Mouse (Mus musculus): ENCODE measurements around the gene Hist1h2af. TPM values are rescaled to one million over a fixed set of nuclear protein-coding genes. Genes with fewer than 3 reads are reported as not detected.

The Hist1h2af gene
- polyA plus RNA-seq, 1 experiment from 2014 or later = not detected

Other genes with a start within 250 kb of the Hist1h2af start
- 155 TPM for gene Zfp322a, start 164.7 kb upstream of the Hist1h2af start, polyA plus RNA-seq (2014; fragmentation: Illumina TruSeq; extraction: RNeasy Lipid Tissue Mini Kit (QIAGEN cat#74804))
- 3.4 TPM for gene Abt1, start 110.0 kb upstream of the Hist1h2af start, polyA plus RNA-seq (2014; fragmentation: Illumina TruSeq; extraction: RNeasy Lipid Tissue Mini Kit (QIAGEN cat#74804))
- 0.17 TPM for gene Btn1a1, start 68.0 kb upstream of the Hist1h2af start, polyA plus RNA-seq (2014; fragmentation: Illumina TruSeq; extraction: RNeasy Lipid Tissue Mini Kit (QIAGEN cat#74804))
- not detected for gene Btn2a2, start 45.0 kb upstream of the Hist1h2af start, polyA plus RNA-seq (2014; fragmentation: Illumina TruSeq; extraction: RNeasy Lipid Tissue Mini Kit (QIAGEN cat#74804))
- not detected for gene Hist1h4h, start 2.9 kb upstream of the Hist1h2af start, polyA plus RNA-seq (2014; fragmentation: Illumina TruSeq; extraction: RNeasy Lipid Tissue Mini Kit (QIAGEN cat#74804))
- not detected for gene Hist1h3g, start 1.5 kb downstream of the Hist1h2af start, polyA plus RNA-seq (2014; fragmentation: Illumina TruSeq; extraction: RNeasy Lipid Tissue Mini Kit (QIAGEN cat#74804))
- gene Hist1h2bh, start 9.5 kb downstream of the Hist1h2af start, polyA plus RNA-seq (2014; fragmentation: Illumina TruSeq; extraction: RNeasy Lipid Tissue Mini Kit (QIAGEN cat#74804)) = 1.00 TPM
- not detected for gene Hist1h3f, start 10.1 kb downstream of the Hist1h2af start, polyA plus RNA-seq (2014; fragmentation: Illumina TruSeq; extraction: RNeasy Lipid Tissue Mini Kit (QIAGEN cat#74804))
- gene Hist1h4f, start 17.7 kb downstream of the Hist1h2af start, polyA plus RNA-seq (2014; fragmentation: Illumina TruSeq; extraction: RNeasy Lipid Tissue Mini Kit (QIAGEN cat#74804)) = not detected
- gene Hist1h1d, start 19.4 kb downstream of the Hist1h2af start, polyA plus RNA-seq (2014; fragmentation: Illumina TruSeq; extraction: RNeasy Lipid Tissue Mini Kit (QIAGEN cat#74804)) = 0.14 TPM
- gene Hist1h3e, start 28.5 kb downstream of the Hist1h2af start, polyA plus RNA-seq (2014; fragmentation: Illumina TruSeq; extraction: RNeasy Lipid Tissue Mini Kit (QIAGEN cat#74804)) = not detected
- gene Hist1h2ae, start 37.3 kb downstream of the Hist1h2af start, polyA plus RNA-seq (2014; fragmentation: Illumina TruSeq; extraction: RNeasy Lipid Tissue Mini Kit (QIAGEN cat#74804)) = 0.80 TPM
- not detected for gene Hist1h2bg, start 37.5 kb downstream of the Hist1h2af start, polyA plus RNA-seq (2014; fragmentation: Illumina TruSeq; extraction: RNeasy Lipid Tissue Mini Kit (QIAGEN cat#74804))
- gene Hist1h2bf, start 40.3 kb downstream of the Hist1h2af start, polyA plus RNA-seq (2014; fragmentation: Illumina TruSeq; extraction: RNeasy Lipid Tissue Mini Kit (QIAGEN cat#74804)) = not detected
- gene Hist1h2ad, start 40.5 kb downstream of the Hist1h2af start, polyA plus RNA-seq (2014; fragmentation: Illumina TruSeq; extraction: RNeasy Lipid Tissue Mini Kit (QIAGEN cat#74804)) = not detected
- gene Hist1h3d, start 41.9 kb downstream of the Hist1h2af start, polyA plus RNA-seq (2014; fragmentation: Illumina TruSeq; extraction: RNeasy Lipid Tissue Mini Kit (QIAGEN cat#74804)) = 0.37 TPM
- 0.57 TPM for gene Hist1h4d, start 47.7 kb downstream of the Hist1h2af start, polyA plus RNA-seq (2014; fragmentation: Illumina TruSeq; extraction: RNeasy Lipid Tissue Mini Kit (QIAGEN cat#74804))
- gene Hist1h2be, start 87.2 kb downstream of the Hist1h2af start, polyA plus RNA-seq (2014; fragmentation: Illumina TruSeq; extraction: RNeasy Lipid Tissue Mini Kit (QIAGEN cat#74804)) = 3.4 TPM
- gene Hist1h1e, start 88.7 kb downstream of the Hist1h2af start, polyA plus RNA-seq (2014; fragmentation: Illumina TruSeq; extraction: RNeasy Lipid Tissue Mini Kit (QIAGEN cat#74804)) = 0.40 TPM
- gene Hist1h2ac, start 150.0 kb downstream of the Hist1h2af start, polyA plus RNA-seq (2014; fragmentation: Illumina TruSeq; extraction: RNeasy Lipid Tissue Mini Kit (QIAGEN cat#74804)) = 0.83 TPM
- gene Hist1h2bc, start 150.3 kb downstream of the Hist1h2af start, polyA plus RNA-seq (2014; fragmentation: Illumina TruSeq; extraction: RNeasy Lipid Tissue Mini Kit (QIAGEN cat#74804)) = 68.0 TPM
- not detected for gene Hist1h1t, start 161.9 kb downstream of the Hist1h2af start, polyA plus RNA-seq (2014; fragmentation: Illumina TruSeq; extraction: RNeasy Lipid Tissue Mini Kit (QIAGEN cat#74804))
- gene Hist1h4c, start 164.5 kb downstream of the Hist1h2af start, polyA plus RNA-seq (2014; fragmentation: Illumina TruSeq; extraction: RNeasy Lipid Tissue Mini Kit (QIAGEN cat#74804)) = not detected
- gene Hfe, start 176.9 kb downstream of the Hist1h2af start, polyA plus RNA-seq (2014; fragmentation: Illumina TruSeq; extraction: RNeasy Lipid Tissue Mini Kit (QIAGEN cat#74804)) = 24.7 TPM
- 9.9 TPM for gene Hist1h1c, start 204.9 kb downstream of the Hist1h2af start, polyA plus RNA-seq (2014; fragmentation: Illumina TruSeq; extraction: RNeasy Lipid Tissue Mini Kit (QIAGEN cat#74804))
- not detected for gene Hist1h3c, start 211.7 kb downstream of the Hist1h2af start, polyA plus RNA-seq (2014; fragmentation: Illumina TruSeq; extraction: RNeasy Lipid Tissue Mini Kit (QIAGEN cat#74804))
- gene Hist1h2bb, start 212.8 kb downstream of the Hist1h2af start, polyA plus RNA-seq (2014; fragmentation: Illumina TruSeq; extraction: RNeasy Lipid Tissue Mini Kit (QIAGEN cat#74804)) = not detected
- gene Hist1h2ab, start 217.2 kb downstream of the Hist1h2af start, polyA plus RNA-seq (2014; fragmentation: Illumina TruSeq; extraction: RNeasy Lipid Tissue Mini Kit (QIAGEN cat#74804)) = not detected
- not detected for gene Hist1h3b, start 218.4 kb downstream of the Hist1h2af start, polyA plus RNA-seq (2014; fragmentation: Illumina TruSeq; extraction: RNeasy Lipid Tissue Mini Kit (QIAGEN cat#74804))
- not detected for gene Hist1h4b, start 223.1 kb downstream of the Hist1h2af start, polyA plus RNA-seq (2014; fragmentation: Illumina TruSeq; extraction: RNeasy Lipid Tissue Mini Kit (QIAGEN cat#74804))
- not detected for gene Hist1h4a, start 227.3 kb downstream of the Hist1h2af start, polyA plus RNA-seq (2014; fragmentation: Illumina TruSeq; extraction: RNeasy Lipid Tissue Mini Kit (QIAGEN cat#74804))
- gene Hist1h3a, start 228.5 kb downstream of the Hist1h2af start, polyA plus RNA-seq (2014; fragmentation: Illumina TruSeq; extraction: RNeasy Lipid Tissue Mini Kit (QIAGEN cat#74804)) = not detected
- not detected for gene Hist1h1a, start 229.8 kb downstream of the Hist1h2af start, polyA plus RNA-seq (2014; fragmentation: Illumina TruSeq; extraction: RNeasy Lipid Tissue Mini Kit (QIAGEN cat#74804))
- gene Trim38, start 236.0 kb downstream of the Hist1h2af start, polyA plus RNA-seq (2014; fragmentation: Illumina TruSeq; extraction: RNeasy Lipid Tissue Mini Kit (QIAGEN cat#74804)) = not detected

Measured in ovary, adult 10 weeks (tissue).